Mouse (Mus musculus) hindbrain, embryonic 11.5 days (tissue): ENCODE measurements around the gene Pmepa1. TPM values are rescaled to one million over a fixed set of nuclear protein-coding genes. Genes with fewer than 3 reads are reported as not detected.

Source experiments
- ATAC-seq: fragments of 200-750 bp; cut with Nextera tagmentation; 2 replicates; pipeline ENCODE4 v1.8.0; 2017; ENCODE audit warnings: mild to moderate bottlenecking, moderate TSS enrichment, moderate library complexity; ENCODE audit not compliant: low FRiP score
- DNase-seq: peaks from one replicate; pipeline ENCODE4 v3.0.0-alpha.2; 2015; ENCODE audit warnings: low spot score
- H3K27ac ChIP-seq: fragments of 300-500 bp; sonication (generic); 2 replicates; pipeline ENCODE4 v1.5.1; 2014; ENCODE audit warnings: mild to moderate bottlenecking, low read depth, low read length
- H3K27me3 ChIP-seq: fragments of 300-500 bp; sonication (generic); 2 replicates; pipeline ENCODE4 v1.6.1; 2014; ENCODE audit warnings: mild to moderate bottlenecking, low read length, moderate library complexity, mixed read lengths; ENCODE audit not compliant: control insufficient read depth, insufficient read depth
- H3K36me3 ChIP-seq: fragments of 300-500 bp; sonication (generic); 2 replicates; pipeline ENCODE4 v1.6.1; 2014; ENCODE audit warnings: mild to moderate bottlenecking, low read length, moderate library complexity, mixed read lengths; ENCODE audit not compliant: control insufficient read depth, insufficient read depth
- H3K4me1 ChIP-seq: fragments of 300-500 bp; sonication (generic); replicated peaks from 2 replicates; pipeline ENCODE4 v1.6.1; 2014; ENCODE audit warnings: low read length, mixed read lengths; ENCODE audit not compliant: control insufficient read depth, insufficient read depth
- H3K4me2 ChIP-seq: fragments of 300-500 bp; sonication (generic); replicated peaks from 2 replicates; pipeline ENCODE4 v1.6.1; 2014; ENCODE audit warnings: mild to moderate bottlenecking, low read depth, low read length
- H3K4me3 ChIP-seq: fragments of 300-500 bp; sonication (generic); 2 replicates; pipeline ENCODE4 v1.5.1; 2014; ENCODE audit warnings: low read depth, low read length
- H3K9ac ChIP-seq: fragments of 300-500 bp; sonication (generic); 2 replicates; pipeline ENCODE4 v1.6.1; 2014; ENCODE audit warnings: low read depth, low read length
- H3K9me3 ChIP-seq: fragments of 300-500 bp; sonication (generic); 2 replicates; pipeline ENCODE4 v1.6.1; 2016; ENCODE audit warnings: low read length; ENCODE audit not compliant: control insufficient read depth
- WGBS: fragments of 180-500 bp; shearing (Covaris S2); extraction: QIAGEN DNeasy Blood & Tissue Kit; methylation state at CpG from one replicate; pipeline ENCODE4 v1.1.7; 2014; 5-methylcytosine and 5-hydroxymethylcytosine counted together
- polyA plus RNA-seq: library from polyadenylated mRNA; unstranded; fragments of >200 nt; fragmentation: Nextera tagmentation; extraction: Ambion mirVana; gene quantifications from 2 replicates; pipeline ENCODE4 v1.2.1, GENCODE M21; 2014

The Pmepa1 gene
- polyA plus RNA-seq = 3.4 and 5.0 TPM in 2 replicates

DNA sequence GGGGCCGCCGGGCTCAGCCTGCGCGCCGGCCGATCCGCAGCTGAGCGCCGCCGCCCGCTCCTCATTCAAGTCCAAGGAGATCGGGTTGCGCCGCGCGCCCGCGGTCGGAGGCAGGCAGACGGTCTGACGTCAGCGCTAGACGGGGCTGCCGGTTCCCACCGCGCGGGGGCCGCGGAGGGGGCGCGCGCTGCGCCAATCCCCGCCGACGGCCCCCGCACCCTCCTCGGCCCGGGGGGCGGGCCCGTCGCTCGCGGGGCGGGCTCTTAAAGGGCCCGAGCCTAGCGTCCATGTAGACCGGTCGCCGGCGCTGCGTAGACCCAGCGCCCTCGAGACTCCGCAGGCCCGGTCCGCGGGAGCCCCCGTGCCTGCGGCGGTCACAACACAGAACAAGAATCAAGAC lies at the start of gene Pmepa1:
Gene Pmepa1 (minus strand): TSS at position 125 of the 400 bp plus-strand sequence.
- peak within 1 kb of the TSS; percentile 81 for H3K4me2 ChIP-seq
- H3K27ac ChIP-seq = peak within 1 kb of the TSS; percentile 81
- H3K9me3 ChIP-seq = no peaks in the 10 kb centered on the region
- no peaks in the 10 kb centered on the region for H3K36me3 ChIP-seq
- WGBS = under 1% methylated on average over 34 of the region's 61 CpGs
- ATAC-seq = peak; percentile 95
- H3K4me3 ChIP-seq = peak within 1 kb of the TSS; percentile 95
- DNase-seq = peak; percentile 95
- peaks cover 10% of the 10 kb centered on the region for H3K4me1 ChIP-seq
- peaks cover 6% of the 10 kb centered on the region; the same call in 1 of the 2 replicates for H3K27me3 ChIP-seq
- peak within 1 kb of the TSS; percentile 99 for H3K9ac ChIP-seq

DNA sequence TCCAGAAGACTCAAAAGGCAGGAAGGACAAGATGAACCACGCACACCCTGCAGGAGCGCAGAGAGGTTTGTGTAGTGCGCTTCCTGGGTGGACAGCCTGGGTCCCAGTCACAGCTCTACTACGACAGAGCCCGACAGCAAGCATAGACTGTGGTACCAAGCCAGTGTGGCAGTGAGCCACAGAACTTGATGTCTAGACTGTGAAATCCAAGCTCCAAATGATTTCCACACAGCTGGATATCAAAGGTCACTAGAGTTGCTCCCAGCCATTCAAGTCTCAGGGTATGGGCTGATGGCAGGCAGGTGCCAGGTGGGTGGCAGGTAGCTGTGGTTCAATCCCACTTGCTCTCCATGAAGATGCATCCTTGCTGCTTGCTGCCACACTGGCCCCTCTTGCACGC lies 45.4 kb upstream of the Pmepa1 start:
- Histone ChIP-seq H3K36me3 (no peaks in the 10 kb centered on the region), H3K9me3 (no peaks in the 10 kb centered on the region), H3K4me1 (no peaks in the 10 kb centered on the region), H3K27me3 (no peaks in the 10 kb centered on the region), H3K27ac (no peak overlapping the region), H3K4me2 (no peak overlapping the region), H3K9ac (no peak overlapping the region), H3K4me3 (no peak overlapping the region)
- 90% methylated on average over 6 of the region's 6 CpGs for WGBS
- DNase-seq = no peak
- ATAC-seq = no peak

DNA sequence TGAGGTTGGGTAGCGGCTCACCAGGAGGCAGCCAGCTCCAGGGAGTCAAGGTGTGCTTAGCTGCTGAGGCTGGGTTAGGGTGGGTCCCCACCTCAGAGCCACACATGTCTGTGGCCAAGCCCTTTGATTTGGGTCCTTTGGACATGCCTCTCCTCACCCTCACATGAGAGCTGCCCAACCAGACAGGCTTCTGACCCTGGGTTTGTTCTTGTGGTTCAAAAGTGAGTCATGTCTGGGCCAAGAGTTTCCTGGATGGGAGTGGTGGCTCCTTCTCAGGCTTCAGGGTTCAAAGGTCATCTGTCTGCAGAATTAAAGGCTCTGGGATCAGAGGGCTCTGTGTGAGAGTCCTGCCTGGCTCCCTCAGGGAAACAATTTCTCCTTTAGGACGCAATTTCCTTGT lies 44.9 kb upstream of the Pmepa1 start:
- H3K27me3 ChIP-seq = no peaks in the 10 kb centered on the region
- WGBS = 84% methylated on average over 2 of the region's 2 CpGs
- no peak overlapping the region for H3K27ac ChIP-seq
- H3K9ac ChIP-seq = no peak overlapping the region
- no peak overlapping the region for H3K4me2 ChIP-seq
- no peaks in the 10 kb centered on the region for H3K9me3 ChIP-seq
- ATAC-seq (no peak), DNase-seq (no peak)
- H3K4me3 ChIP-seq = no peak overlapping the region
- H3K4me1 ChIP-seq = no peaks in the 10 kb centered on the region
- no peaks in the 10 kb centered on the region for H3K36me3 ChIP-seq

DNA sequence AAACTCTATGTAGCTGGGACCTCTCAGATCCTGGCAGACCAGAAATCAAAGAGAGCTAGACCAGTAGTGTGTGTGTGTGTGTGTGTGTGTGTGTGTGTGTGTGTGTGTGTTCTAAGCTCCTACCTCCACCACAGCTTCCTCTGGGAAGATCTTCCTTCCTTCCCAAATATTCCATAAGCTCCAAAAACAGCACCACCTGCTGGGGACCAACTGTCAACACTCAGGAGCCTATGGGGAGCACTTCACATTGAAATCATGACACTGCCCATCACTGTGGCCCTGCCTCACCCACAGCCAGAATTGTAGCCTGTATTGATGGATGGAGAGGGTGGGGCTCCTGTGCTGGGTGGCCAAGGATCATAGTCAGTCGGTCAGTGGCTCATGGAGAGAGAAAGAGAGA lies 38.0 kb upstream of the Pmepa1 start:
- Histone ChIP-seq H3K4me2 (no peak overlapping the region), H3K9me3 (no peaks in the 10 kb centered on the region), H3K4me1 (no peaks in the 10 kb centered on the region), H3K9ac (no peak overlapping the region), H3K27ac (no peak overlapping the region), H3K4me3 (no peak overlapping the region), H3K36me3 (no peaks in the 10 kb centered on the region), H3K27me3 (no peaks in the 10 kb centered on the region)
- no peak for ATAC-seq
- no CpG with 5 or more reads among the region's 1 CpGs for WGBS
- DNase-seq = no peak

DNA sequence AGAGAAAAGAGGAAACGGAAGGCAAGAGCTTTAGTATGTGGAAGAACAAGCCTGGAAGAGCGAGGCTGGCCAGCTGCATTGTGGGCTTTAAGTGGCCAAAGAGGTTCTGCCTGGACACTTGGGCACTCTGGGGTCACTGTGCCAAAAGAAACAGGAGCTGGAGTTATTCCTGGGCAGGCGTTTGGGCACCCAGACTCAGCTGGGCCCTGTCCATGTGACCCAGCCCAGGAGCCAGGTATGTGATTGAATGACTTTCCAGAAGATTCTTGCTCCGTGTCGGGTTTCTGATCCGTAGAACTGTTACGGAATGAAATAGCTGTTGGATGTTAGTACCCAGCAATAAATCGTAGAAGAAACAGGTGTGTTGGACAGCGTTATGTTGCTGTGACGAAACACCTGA lies 32.2 kb upstream of the Pmepa1 start:
- DNase-seq (no peak), ATAC-seq (no peak)
- no peak overlapping the region for H3K4me3 ChIP-seq
- no peaks in the 10 kb centered on the region for H3K9me3 ChIP-seq
- no peaks in the 10 kb centered on the region for H3K36me3 ChIP-seq
- WGBS = 96% methylated on average over 10 of the region's 10 CpGs
- H3K9ac ChIP-seq = no peak overlapping the region
- no peaks in the 10 kb centered on the region for H3K27me3 ChIP-seq
- H3K27ac ChIP-seq = no peak overlapping the region
- no peak overlapping the region for H3K4me2 ChIP-seq
- no peaks in the 10 kb centered on the region for H3K4me1 ChIP-seq

DNA sequence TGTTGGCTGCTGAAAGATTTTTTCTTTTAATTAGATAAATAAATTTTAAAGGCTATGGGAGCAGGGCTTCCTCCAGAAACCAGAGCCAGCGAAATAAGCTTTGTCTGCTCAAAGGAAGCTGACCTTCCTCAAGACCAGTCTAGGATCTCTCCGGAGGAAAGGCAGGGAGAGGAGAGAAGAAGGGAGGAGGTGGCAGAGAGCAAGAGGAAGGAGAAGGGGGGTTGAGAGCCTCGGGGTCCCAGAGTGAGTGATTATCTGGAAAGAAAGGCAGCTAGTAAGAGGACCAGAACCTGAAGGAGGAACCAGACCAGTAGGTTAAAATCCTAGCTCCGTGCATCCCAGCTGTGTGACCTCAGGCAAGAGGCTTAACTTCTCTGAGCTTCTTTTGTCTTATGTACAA lies 31.7 kb upstream of the Pmepa1 start:
- ATAC-seq (peak; percentile 30; the same call in 1 of the 2 replicates), DNase-seq (peak; percentile 15)
- 31% methylated on average over 4 of the region's 4 CpGs for WGBS
- Histone ChIP-seq H3K36me3 (no peaks in the 10 kb centered on the region), H3K4me1 (no peaks in the 10 kb centered on the region), H3K27ac (no peak overlapping the region), H3K9ac (no peak overlapping the region), H3K27me3 (no peaks in the 10 kb centered on the region), H3K4me3 (no peak overlapping the region), H3K9me3 (no peaks in the 10 kb centered on the region), H3K4me2 (no peak overlapping the region)

DNA sequence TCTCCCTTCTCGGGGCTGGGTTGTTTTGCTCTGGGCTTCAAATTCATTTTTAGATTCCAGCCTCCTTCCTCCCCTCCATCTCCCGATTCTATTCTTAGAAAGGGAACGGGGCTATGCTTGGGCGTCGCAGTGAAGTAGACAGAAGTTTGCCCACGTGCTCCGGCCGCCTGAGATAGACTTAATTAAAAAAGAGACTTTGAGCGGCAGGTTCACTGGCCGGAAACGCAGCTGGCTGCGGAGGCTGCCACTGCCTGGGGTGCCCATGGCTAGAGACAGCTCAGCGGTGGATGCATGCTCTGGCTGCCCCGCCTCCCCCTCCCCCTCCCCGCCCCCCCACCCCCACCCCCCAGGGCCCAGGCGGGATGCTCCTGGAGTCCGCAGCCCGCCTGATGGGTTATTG lies 31.2 kb upstream of the Pmepa1 start:
- no peak overlapping the region for H3K4me3 ChIP-seq
- 4% methylated on average over 15 of the region's 18 CpGs for WGBS
- no peaks in the 10 kb centered on the region for H3K36me3 ChIP-seq
- DNase-seq (peak; percentile 52), ATAC-seq (peak; percentile 80)
- H3K4me1 ChIP-seq = no peaks in the 10 kb centered on the region
- no peak overlapping the region for H3K9ac ChIP-seq
- no peak overlapping the region for H3K4me2 ChIP-seq
- no peak overlapping the region for H3K27ac ChIP-seq
- H3K27me3 ChIP-seq = no peaks in the 10 kb centered on the region
- no peaks in the 10 kb centered on the region for H3K9me3 ChIP-seq

DNA sequence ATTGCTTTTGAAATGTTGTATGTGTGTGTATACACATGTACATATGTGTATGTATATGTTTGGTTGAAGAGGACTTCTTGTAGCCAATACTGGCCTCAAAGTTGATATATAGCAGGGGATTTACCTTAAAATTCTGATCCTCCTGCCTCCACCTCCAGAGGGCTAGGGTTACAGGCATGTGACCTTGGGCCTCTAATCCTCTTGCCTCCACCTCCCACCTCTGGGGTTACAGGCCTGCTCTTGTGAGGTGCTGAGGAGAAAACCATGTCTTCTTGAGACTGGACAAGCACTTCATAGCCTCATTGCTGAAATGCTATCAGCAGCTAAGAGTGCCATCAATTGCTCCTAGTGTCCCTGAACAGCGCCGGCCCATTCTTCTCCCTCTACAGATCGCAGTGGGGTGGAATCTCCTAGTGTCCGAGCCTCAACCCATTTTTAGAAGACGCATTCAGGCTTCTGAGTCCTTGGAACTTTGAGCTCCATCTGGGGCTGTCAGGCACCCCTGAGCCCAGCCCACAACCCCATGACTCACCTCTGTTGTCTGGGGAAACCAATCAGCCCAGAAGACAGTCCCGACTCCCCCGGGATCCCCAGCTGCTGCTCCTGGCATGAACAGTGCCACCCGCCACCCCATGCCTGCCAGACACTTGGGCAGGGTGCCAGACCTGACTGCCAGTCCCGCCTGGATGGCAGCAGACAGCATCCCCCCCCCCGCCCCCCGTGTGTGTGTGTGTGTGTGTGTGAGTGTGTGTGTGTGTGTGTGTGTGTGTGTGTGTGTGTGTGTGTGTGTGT lies 30.6 kb upstream of the Pmepa1 start:
- WGBS = 60% methylated on average over 9 of the region's 11 CpGs
- Histone ChIP-seq H3K27me3 (no peaks in the 10 kb centered on the region), H3K4me1 (no peaks in the 10 kb centered on the region), H3K4me2 (no peak overlapping the region), H3K4me3 (no peak overlapping the region), H3K27ac (no peak overlapping the region), H3K9ac (no peak overlapping the region), H3K9me3 (no peaks in the 10 kb centered on the region), H3K36me3 (no peaks in the 10 kb centered on the region)
- ATAC-seq (peak; percentile 67; the same call in 1 of the 2 replicates), DNase-seq (peak; percentile 17)

DNA sequence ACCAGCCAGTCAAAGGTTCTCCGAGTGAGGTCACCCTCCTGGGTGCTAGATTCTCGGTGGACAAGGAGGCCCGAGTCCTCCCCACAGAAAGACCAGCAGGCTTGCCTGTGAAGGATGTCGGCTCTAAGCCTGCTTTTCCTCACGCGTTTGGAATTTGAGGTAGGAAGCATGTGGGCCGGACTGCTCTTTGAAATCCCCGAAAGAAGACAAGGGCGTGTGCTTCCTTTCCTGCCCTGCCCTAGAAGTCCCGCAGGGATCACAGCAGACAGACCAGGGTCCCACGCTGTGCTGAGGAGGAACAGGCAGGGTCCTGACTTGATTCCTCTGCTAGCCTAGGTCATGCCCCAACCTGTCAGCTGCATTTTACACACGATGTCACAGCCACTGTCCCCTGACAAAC lies 28.7 kb upstream of the Pmepa1 start:
- ATAC-seq (no peak), DNase-seq (no peak)
- no peak overlapping the region for H3K4me2 ChIP-seq
- no peaks in the 10 kb centered on the region for H3K36me3 ChIP-seq
- WGBS = 47% methylated on average over 12 of the region's 12 CpGs
- H3K4me1 ChIP-seq = no peaks in the 10 kb centered on the region
- no peaks in the 10 kb centered on the region for H3K27me3 ChIP-seq
- H3K9ac ChIP-seq = no peak overlapping the region
- H3K27ac ChIP-seq = no peak overlapping the region
- H3K9me3 ChIP-seq = no peaks in the 10 kb centered on the region
- no peak overlapping the region for H3K4me3 ChIP-seq
